Mouse (Mus musculus) G1E-ER4 (cell line): ENCODE data around the gene Olfr772. TPM values are rescaled to one million over a fixed set of nuclear protein-coding genes. Genes with fewer than 3 reads are reported as not detected.
"Not testable (repeated sequence)": the region's sequence is repeated elsewhere in the genome, so short reads cannot be mapped to it uniquely, and the experiment has no call there.

Experiments used
- GATA1 ChIP-seq: IDR thresholded peaks from one replicate; pipeline ENCODE4 v1.8.0; 2012; ENCODE audit warnings: low read length, inconsistent platforms
- polyA plus RNA-seq: library from polyadenylated mRNA; stranded (reverse); fragments of >175 nt; gene quantifications from 2 replicates; pipeline ENCODE4 v1.2.3, GENCODE M21; 2012

Gene Olfr772
- not detected in 2 replicates for polyA plus RNA-seq

DNA sequence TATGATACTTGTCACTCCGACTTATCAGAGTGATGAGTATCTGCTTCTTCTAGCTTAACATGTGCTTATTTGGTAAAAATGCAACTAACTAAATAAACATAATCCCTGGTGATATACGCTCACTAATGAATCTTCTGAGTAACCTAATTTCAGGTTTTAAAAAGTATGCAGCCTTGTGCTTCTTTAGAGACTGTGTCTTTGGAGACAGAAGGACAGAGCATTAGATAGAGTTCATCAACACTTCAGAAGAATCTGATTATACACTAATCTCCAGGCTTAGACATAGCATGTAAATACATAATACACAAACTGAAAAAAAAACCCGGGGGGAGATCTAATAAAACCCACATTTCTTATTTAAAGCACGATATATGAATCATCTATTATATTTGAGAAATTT, at the start of gene Olfr772:
Olfr772 (minus strand) TSS at position 101 of the 400 bp plus-strand sequence.
- not testable (repeated sequence) for TF ChIP-seq GATA1

DNA sequence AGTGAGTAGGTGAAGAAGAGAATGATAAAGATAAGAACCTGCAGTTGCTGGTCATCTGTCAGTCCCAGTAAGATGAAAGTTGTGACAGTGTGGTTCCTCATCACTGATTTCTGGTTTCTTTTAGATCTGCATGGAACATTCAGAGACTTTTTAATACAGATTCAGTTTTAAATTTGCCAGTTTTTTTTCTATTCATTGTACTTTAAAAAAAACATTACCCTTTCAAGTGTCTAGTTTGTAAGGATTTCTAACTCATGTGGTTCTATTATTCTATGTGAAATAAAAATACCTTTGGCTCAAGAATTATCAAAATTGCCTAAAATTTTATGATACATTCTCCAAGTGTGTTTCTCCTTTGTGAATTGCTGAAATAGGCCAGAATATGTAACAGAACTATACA, 9.6 kb upstream of the Olfr772 start, which contains the start of gene Olfr773:
Olfr773 (minus strand) TSS at position 101 of the 400 bp plus-strand sequence.
- TF ChIP-seq GATA1: not testable (repeated sequence)

DNA sequence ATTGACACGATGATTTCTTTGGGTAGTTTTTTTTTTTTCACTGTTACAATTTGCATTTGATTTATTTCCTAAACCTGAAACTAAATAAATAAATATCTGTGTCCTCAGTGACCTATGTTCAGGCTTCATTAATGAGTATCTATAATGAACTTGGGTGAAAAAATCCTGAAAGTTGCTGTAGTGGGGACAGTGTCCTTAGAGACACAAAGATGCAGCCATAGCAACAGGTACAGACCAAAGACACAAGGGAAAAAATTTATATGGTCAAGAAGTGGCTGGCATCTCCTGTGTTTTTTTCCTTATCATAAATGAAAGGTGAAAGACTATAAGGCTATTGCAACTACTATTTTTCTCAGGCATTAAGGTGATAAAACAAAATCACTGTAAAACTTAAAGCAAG, 13.1 kb downstream of the Olfr772 start, which contains the start of gene Olfr771:
Olfr771 (minus strand) TSS at position 101 of the 400 bp plus-strand sequence.
- TF ChIP-seq GATA1: no peak

GRCm38 (mm10) chr10:129138898-129139297, 38.8 kb downstream of the Olfr772 start, which contains the start of gene Olfr770:
Gene Olfr770, minus strand, starts transcription at chr10:129138998.
- no peak for TF ChIP-seq GATA1

Other genes starting within 250 kb of the Olfr772 start
- 0.43 and 0.71 TPM in 2 replicates for gene Itga7, start 244.1 kb downstream of the Olfr772 start, polyA plus RNA-seq
- 0.06 TPM in 1 of 2 replicates, not detected in the other for gene Mettl7b, start 216.9 kb downstream of the Olfr772 start, polyA plus RNA-seq
- gene Olfr9, start 188.5 kb downstream of the Olfr772 start, polyA plus RNA-seq: not detected in 2 replicates
- gene Olfr763, start 167.1 kb downstream of the Olfr772 start, polyA plus RNA-seq: not detected in 2 replicates
- not detected in 2 replicates for gene Olfr764-ps1, start 138.0 kb downstream of the Olfr772 start, polyA plus RNA-seq
- not detected in 2 replicates for gene Olfr765, start 127.9 kb downstream of the Olfr772 start, polyA plus RNA-seq
- gene Olfr766-ps1, start 108.9 kb downstream of the Olfr772 start, polyA plus RNA-seq: not detected in 2 replicates
- not detected in 2 replicates for gene Olfr767, start 95.0 kb downstream of the Olfr772 start, polyA plus RNA-seq
- gene Olfr768, start 78.5 kb downstream of the Olfr772 start, polyA plus RNA-seq: not detected in 2 replicates
- gene Olfr769, start 60.1 kb downstream of the Olfr772 start, polyA plus RNA-seq: not detected in 2 replicates
- not detected in 2 replicates for gene Olfr770, start 38.9 kb downstream of the Olfr772 start, polyA plus RNA-seq
- gene Olfr771, start 13.2 kb downstream of the Olfr772 start, polyA plus RNA-seq: not detected in 2 replicates
- gene Olfr773, start 9.5 kb upstream of the Olfr772 start, polyA plus RNA-seq: not detected in 2 replicates
- not detected in 2 replicates for gene Olfr774, start 58.3 kb upstream of the Olfr772 start, polyA plus RNA-seq
- not detected in 2 replicates for gene Olfr775, start 70.5 kb upstream of the Olfr772 start, polyA plus RNA-seq
- not detected in 2 replicates for gene Olfr776, start 81.2 kb upstream of the Olfr772 start, polyA plus RNA-seq
- gene Olfr777, start 93.6 kb upstream of the Olfr772 start, polyA plus RNA-seq: not detected in 2 replicates
- gene Olfr780, start 140.2 kb upstream of the Olfr772 start, polyA plus RNA-seq: not detected in 2 replicates
- gene Olfr781, start 150.9 kb upstream of the Olfr772 start, polyA plus RNA-seq: not detected in 2 replicates
- not detected in 2 replicates for gene Olfr782, start 170.9 kb upstream of the Olfr772 start, polyA plus RNA-seq
- not detected in 2 replicates for gene Olfr784, start 206.2 kb upstream of the Olfr772 start, polyA plus RNA-seq
- gene Olfr785, start 227.5 kb upstream of the Olfr772 start, polyA plus RNA-seq: not detected in 2 replicates
- gene Olfr786, start 249.4 kb upstream of the Olfr772 start, polyA plus RNA-seq: not detected in 2 replicates